In the genomic region with DNA sequence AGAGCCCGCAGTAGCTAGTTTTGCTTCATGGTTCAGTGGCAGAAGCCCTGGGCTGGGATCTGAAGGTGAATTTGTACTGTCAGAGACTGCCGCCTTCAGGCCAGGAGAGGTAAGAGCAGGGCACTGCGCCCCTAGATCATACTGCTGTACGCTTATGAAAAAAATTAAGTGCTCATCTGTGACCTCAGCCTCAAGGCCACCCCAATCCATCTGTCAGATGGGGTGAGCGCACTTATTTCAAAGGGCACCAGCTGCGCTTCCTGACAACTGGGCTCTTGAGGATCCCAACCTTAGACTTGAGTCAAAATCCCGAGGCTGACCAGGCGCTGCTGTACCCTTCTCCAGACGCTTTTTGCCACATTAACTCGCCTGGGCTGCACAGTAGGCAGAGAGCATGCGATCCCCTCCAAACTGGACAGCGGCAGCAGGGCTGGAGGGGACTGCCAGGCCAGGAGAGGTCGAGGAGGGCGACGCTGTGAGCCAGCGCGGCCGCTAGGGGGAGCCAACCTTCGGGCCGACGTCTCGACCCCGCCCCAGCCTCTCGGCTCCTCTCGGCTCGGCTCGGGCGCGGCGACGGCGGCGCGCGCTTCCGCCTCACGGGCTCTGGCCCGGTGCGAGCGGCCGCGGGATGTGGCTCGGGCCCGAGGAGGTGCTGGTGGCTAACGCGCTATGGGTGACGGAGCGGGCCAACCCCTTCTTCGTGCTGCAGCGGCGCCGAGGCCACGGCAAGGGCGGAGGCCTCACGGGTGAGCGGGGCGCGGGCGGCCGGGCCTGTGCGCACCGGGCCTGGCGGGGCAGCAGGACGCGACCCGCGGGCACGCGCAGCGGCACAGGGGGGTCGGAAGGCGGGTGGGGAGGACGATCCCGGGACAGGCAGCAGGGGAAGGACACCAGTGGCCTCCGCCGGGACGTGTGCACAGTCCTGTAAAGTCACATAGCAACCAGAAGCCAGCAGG, we compare ENCODE assay signal across 8 mouse cellular contexts. TPM values are rescaled to one million over a fixed set of nuclear protein-coding genes. Genes with fewer than 3 reads are reported as not detected.
DNase-seq lines count a peak whose midpoint lies in the region; ATAC-seq and TF ChIP-seq lines count a peak whose summit lies in the region.

Gene Tbc1d9b, plus strand, starts transcription at position 586 of the 956 bp plus-strand sequence.

- H3K4me3 ChIP-seq in ES-Bruce4 (ENCODE audit: low read depth, low read length): peak within 1 kb of the TSS; percentile 88
- H3K4me3 ChIP-seq in forebrain, embryonic 14.5 days (ENCODE audit: low read depth, low read length): peak within 1 kb of the TSS; percentile 87
- H3K4me3 ChIP-seq in neural tube, embryonic 15.5 days (replicated peaks): peak within 1 kb of the TSS; percentile 90

- peak; percentile 93 for DNase-seq in forebrain, embryonic 14.5 days (ENCODE audit: low spot score)
- DNase-seq in heart, postnatal 14 days: peak; percentile 95 to 96
- peak; percentile 90 for DNase-seq in layer of hippocampus, adult 11-12 months (ENCODE audit: low spot score)
- peak; percentile 89 to 91 for DNase-seq in lung, adult 18-20 months
- peak; percentile 90 for DNase-seq in testis, postnatal 14 days (ENCODE audit: low spot score)

- H3K9ac ChIP-seq in ES-Bruce4 (ENCODE audit: low read depth, poor library complexity, severe bottlenecking): peak within 1 kb of the TSS; percentile 80
- peak within 1 kb of the TSS; percentile 99 for H3K9ac ChIP-seq in forebrain, embryonic 14.5 days (ENCODE audit: low read length)
- peak within 1 kb of the TSS; percentile 99 for H3K9ac ChIP-seq in neural tube, embryonic 15.5 days (replicated peaks)

- under 1% methylated on average over 77 of the region's 77 CpGs for WGBS in forebrain, embryonic 14.5 days
- under 1% methylated on average over 77 of the region's 77 CpGs for WGBS in neural tube, embryonic 15.5 days

- TF ChIP-seq CTCF in ES-Bruce4 (IDR thresholded peaks at IDR 0.05; ENCODE audit: low read depth, low read length): peak; percentile 89

- TF ChIP-seq EP300 in ES-Bruce4 (IDR thresholded peaks at IDR 0.05; ENCODE audit: insufficient read depth, low read depth, low read length): no peak

- no peaks in the 10 kb centered on the region for H3K27me3 ChIP-seq in ES-Bruce4 (ENCODE audit: control insufficient read depth, insufficient read depth, low read length, poor library complexity, severe bottlenecking)
- H3K27me3 ChIP-seq in forebrain, embryonic 14.5 days (replicated peaks; ENCODE audit: control insufficient read depth, insufficient read depth, low read length): no peaks in the 10 kb centered on the region
- no peaks in the 10 kb centered on the region for H3K27me3 ChIP-seq in neural tube, embryonic 15.5 days (replicated peaks)

- no peaks in the 10 kb centered on the region for H3K4me1 ChIP-seq in ES-Bruce4 (ENCODE audit: control insufficient read depth, insufficient read depth, low read length)
- H3K4me1 ChIP-seq in forebrain, embryonic 14.5 days (ENCODE audit: control insufficient read depth, insufficient read depth, low read length): peaks cover 8% of the 10 kb centered on the region
- H3K4me1 ChIP-seq in neural tube, embryonic 15.5 days: peaks cover 27% of the 10 kb centered on the region

- H3K9me3 ChIP-seq in ES-Bruce4 (replicated peaks; ENCODE audit: control insufficient read depth, insufficient read depth, low read length, poor library complexity, severe bottlenecking): no peaks in the 10 kb centered on the region
- no peaks in the 10 kb centered on the region for H3K9me3 ChIP-seq in forebrain, embryonic 14.5 days (replicated peaks; ENCODE audit: control insufficient read depth, low read length)
- no peaks in the 10 kb centered on the region for H3K9me3 ChIP-seq in neural tube, embryonic 15.5 days (replicated peaks)

- peak; percentile 87 for ATAC-seq in cerebellum, adult (ENCODE audit: insufficient number of reproducible peaks, low FRiP score, low TSS enrichment)
- peak; percentile 95 for ATAC-seq in forebrain, embryonic 14.5 days
- ATAC-seq in neural tube, embryonic 15.5 days (ENCODE audit: low FRiP score): peak; percentile 94

- peak within 1 kb of the TSS; percentile 90 for H3K4me2 ChIP-seq in forebrain, embryonic 14.5 days (ENCODE audit: low read length)
- peak within 1 kb of the TSS; percentile 86 for H3K4me2 ChIP-seq in neural tube, embryonic 15.5 days

- no peak within 1 kb of the TSS for H3K27ac ChIP-seq in ES-Bruce4 (ENCODE audit: insufficient read depth, low read length)
- H3K27ac ChIP-seq in forebrain, embryonic 14.5 days (ENCODE audit: low read depth, low read length): peak within 1 kb of the TSS; percentile 84
- H3K27ac ChIP-seq in neural tube, embryonic 15.5 days (replicated peaks): peak within 1 kb of the TSS; percentile 91

- intact Hi-C loops in heart, postnatal 14 days (cut with DNase I): loop anchor here (1.0 to 2.0 kb wide), 2 partner anchors 106 to 145 kb away; partner anchors contain the start of gene Rnf130

- H3K36me3 ChIP-seq in ES-Bruce4 (ENCODE audit: control insufficient read depth, insufficient read depth, low read length, poor library complexity, severe bottlenecking): 0 out of 2 replicates have a peak, but pooled peaks cover 4% of the 10 kb centered on the region
- H3K36me3 ChIP-seq in forebrain, embryonic 14.5 days (ENCODE audit: control insufficient read depth, insufficient read depth, low read length): peaks cover 6% of the 10 kb centered on the region
- H3K36me3 ChIP-seq in neural tube, embryonic 15.5 days: peaks cover 6% of the 10 kb centered on the region

- TF ChIP-seq POLR2A in ES-Bruce4 (IDR thresholded peaks at IDR 0.05; ENCODE audit: insufficient read depth, low read length): no peak

RNA-seq across cellular contexts. Expression of gene Tbc1d9b, which starts in this region (rescaled TPM):
- 28.6 and 30.6 TPM in 2 replicates for polyA plus RNA-seq in ES-Bruce4 (2011; ENCODE audit: insufficient read depth, insufficient read length, low read depth, missing spikeins)
- 23.3 and 28.3 TPM in 2 replicates for polyA plus RNA-seq in forebrain, embryonic 14.5 days (2014; fragmentation: Nextera tagmentation; extraction: Ambion mirVana)
- total RNA-seq in heart, postnatal 14 days (2021): 10 to 100 TPM; 41.8 to 43.4 TPM
- polyA plus RNA-seq in neural tube, embryonic 15.5 days (2015; fragmentation: Nextera tagmentation; extraction: Ambion mirVana): 35.9 and 41.3 TPM in 2 replicates
